Mouse (Mus musculus) cerebellum, postnatal 14 days (tissue): ENCODE results near the gene Ramp3.

Source experiments
- DNase-seq, 2 experiments: peaks; one replicate each; pipeline ENCODE4 v3.0.0; 2021; ENCODE audit warnings: mixed read lengths in 2 of 2

Ramp3 gene

DNA sequence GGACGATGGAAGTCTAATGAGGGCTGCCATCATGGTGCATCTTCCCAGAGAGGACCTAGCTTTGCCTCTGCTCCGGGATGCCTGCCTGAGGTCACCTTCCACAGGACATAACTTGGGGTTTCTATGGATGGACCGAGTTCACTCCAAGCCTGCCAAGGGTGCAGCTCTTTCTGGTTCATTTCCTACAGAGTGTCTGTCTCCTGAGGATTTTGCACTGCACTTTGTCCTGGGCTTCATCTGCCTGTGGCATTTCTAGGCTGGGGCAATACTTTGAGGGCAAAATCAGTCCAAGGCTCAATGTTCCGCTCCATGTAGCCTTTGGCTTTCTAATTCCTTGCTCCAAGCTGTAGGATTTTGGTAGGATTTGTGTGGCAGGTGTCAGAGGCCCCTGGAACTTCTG is 12.5 kb downstream of the Ramp3 start:
- no peak for DNase-seq

DNA sequence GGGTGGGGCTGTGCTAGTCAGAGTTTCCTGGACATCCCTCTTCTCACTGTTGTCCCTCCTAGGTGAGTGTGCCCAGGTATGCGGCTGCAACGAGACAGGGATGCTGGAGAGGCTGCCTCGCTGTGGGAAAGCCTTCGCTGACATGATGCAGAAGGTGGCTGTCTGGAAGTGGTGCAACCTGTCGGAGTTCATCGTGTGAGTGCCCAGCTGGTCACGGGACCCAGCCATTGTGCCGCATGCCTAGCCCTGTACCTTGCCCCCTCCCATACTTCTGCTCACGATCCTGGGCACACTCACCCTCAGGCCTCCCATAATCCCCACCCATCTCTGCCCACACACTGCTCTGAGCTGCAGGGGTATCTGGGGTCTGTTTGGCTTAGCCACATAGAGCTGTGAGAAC is 16.4 kb downstream of the Ramp3 start:
- no peak for DNase-seq

DNA sequence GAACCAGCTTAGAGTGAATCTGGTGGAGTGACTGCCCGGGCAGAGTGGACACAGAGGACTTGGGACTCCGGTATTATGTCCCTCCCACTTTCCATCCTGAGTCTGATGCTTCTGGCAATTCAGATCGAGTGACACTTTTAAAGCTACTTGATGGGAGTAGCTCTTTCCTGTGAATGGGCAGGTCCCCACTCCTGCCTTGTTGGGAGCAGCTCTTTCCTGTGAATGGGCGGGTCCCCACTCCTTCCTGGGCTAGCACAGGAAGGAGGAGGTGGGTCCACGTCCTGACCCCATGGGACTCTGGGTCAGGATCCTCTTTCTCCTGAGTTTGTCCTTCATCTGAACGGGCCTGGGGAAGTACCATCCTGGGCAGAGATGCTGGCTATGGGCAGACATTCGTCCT is 17.1 kb downstream of the Ramp3 start:
- DNase-seq: no peak

DNA sequence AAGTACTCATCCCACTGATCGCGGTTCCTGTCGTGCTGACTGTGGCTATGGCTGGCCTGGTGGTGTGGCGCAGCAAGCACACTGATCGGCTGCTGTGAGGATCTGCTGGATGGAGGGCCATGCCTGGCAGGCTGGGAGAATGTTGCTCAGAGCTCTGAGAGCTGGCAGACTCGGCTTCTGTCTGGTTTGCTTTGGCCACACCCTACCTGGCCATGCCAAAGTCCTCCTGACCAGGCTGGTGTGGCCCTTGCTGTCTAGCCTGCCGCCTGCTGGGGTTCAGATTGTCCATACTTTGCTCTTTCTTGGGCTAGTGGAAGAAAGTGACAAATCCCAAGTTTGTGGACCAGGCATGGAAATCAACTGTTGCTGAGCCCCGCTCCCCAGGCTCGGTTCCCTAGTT is 18.3 kb downstream of the Ramp3 start:
- no peak for DNase-seq

DNA sequence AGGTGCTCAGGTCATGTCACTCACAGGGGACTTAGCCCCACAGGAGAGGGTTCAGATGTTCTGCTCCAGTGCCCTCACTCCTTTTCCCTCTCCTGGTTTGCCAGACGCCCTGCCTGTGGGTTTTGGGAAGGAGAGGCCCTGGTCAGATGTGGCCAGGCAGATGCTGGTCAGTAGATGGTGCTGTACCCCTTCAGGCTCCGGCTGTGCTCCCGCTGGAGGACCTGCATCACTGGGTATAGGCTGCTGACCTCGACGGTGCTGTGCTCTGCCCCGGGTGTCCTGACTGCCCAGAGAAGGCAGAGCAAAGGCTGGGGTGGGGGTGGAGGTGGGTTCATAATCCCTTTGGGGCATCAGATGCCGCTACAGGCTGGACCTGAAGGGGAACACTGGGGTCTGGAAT is 19.2 kb downstream of the Ramp3 start:
- DNase-seq: peak in 1 of 2 experiments; percentile 28

DNA sequence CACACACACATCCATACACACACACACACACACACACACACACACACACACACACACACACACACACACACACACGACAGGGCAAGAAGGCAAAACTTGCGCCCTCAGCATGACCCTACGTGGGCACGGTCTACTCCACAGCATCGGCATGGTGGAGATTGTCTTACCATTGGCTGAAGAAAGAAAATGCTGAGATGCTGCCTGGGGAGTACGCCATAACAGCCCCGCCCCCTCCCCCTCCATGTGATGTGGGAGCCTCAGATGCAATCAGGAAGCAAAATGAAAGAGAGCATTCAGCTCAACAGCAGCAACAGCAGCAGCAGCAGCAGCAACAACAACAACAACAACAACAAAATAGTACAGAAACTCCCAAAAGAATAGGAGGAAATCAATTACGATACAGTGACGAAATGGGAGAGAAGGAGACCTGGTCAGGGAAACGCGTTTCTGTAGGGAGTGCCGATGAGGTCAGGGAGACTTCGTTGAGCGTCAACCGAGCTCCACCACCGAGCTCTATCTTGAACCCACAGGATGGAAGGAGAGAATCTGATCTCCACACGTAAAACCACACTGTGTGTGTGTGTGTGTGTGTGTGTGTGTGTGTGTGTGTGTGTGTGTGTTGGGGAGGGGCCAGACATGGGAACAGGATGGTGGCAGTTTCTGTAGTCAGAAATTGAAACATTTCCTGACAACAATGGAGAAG is 21.5 kb downstream of the Ramp3 start:
- DNase-seq: no peak

DNA sequence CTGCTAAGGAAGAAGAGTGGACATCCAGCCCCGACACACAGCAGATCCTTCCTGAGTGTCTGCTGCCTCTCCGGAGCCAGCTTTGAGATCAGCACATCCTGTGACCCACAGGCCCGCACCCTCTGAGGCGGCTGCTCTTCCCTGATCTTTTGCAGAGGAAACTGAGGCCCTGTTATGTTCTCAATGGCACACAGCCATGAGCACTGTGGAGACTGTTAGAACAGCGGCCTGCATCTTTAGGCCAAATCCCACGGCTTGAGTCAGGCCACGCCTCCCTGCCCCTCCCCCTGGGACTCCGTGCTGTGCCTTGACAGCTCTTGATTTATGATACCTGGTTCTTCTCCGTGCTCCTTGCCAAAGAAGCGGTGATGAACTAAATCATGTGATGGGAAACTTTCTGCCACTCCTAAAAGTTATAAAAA is 22.1 kb downstream of the Ramp3 start:
- DNase-seq: no peak

DNA sequence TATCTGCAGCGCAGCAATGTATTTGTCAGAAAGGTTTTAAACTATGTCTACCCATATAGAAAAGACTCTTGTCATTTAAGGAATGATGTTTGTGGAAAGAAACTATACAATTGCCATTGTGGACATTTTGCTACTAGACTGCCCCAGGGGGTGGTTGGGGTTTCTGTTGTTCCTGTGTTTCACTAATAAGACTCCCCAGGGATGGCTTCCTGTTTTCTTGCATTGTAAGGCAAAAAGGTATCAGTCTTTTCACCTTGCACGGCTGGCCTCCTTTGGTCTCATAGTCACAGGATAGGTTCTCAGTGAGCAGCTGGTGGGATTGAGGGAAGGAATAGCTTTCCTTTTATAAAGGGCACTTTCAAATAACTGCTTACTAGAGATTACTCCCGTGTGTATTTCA is 26.4 kb downstream of the Ramp3 start:
- DNase-seq: no peak

DNA sequence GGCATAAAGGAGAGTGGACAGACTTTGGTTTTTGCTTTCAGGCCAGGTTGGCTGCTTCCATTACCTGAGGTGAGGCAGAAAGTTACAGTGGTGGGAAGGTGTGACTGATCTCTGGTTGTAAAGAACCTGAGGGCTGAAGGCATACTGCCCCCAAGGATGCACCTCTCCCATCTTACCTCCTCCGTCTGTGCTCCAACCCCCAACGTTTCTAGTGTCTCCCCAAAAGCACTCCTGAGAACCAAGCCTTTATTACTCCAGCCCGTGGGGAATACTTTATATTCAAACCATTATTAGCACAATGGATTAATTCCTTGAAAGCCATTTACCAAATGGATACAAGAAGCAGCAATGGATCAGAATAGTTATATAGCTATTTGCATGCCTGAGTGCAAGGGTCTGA is 30.6 kb downstream of the Ramp3 start:
- no peak for DNase-seq

DNA sequence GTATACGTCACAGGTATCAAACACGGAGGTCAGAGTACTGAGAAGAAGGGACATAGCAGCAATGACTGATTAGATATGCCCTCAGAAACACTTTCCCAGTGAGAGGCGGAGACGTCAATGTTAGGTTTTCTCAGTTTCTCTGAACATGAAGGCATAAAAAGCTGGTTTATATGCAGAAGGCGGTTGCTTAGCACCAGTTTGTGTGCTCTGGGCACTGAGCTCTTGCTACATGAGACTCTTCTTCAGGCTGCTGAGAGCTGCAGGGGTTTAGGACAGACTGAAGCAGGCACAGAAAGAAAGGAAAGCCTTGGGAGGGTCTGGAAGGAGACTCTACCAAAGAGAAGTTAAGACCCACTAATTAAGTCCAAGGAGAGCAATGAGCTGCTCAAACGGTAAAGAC is 34.0 kb downstream of the Ramp3 start:
- no peak for DNase-seq

DNA sequence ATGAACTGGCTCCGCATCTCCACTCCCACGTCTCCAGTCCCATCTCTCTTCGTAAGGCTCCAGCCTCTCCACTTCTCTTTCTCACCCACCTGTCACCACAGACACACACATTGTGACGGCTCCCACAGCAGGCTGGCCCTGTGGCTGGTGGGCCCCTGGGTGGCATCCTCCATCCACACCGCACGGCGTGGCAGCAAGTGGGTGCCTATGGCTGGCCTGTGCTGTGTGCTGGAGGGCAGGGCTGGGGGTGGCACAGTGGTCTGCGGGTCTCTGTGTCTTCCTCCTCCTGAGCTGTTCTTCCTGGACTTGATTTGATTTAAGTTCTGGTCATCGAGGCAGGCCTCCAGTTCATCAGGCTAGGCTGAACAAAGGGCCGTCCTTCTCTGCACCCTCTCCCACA is 35.8 kb downstream of the Ramp3 start:
- DNase-seq: no peak

DNA sequence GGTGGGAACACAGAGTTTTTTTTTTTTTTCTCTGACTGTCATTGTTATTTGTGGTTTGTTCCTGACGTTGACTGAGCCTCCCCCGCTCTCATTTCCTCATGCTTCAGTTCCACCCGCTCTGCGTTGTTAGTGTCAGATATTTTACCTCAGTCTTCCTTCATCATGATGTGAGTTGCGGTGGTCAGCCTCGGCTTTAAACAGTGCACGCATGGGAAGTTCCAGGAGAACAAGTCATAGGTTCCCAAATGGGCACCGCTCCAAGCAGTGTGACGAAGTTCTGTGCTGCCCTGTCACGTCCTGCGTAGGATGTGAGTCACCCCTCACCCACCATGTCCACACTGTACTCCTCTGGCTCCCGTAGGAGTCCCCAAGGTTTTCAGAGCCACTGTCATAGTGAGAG is 36.9 kb downstream of the Ramp3 start:
- no peak for DNase-seq

DNA sequence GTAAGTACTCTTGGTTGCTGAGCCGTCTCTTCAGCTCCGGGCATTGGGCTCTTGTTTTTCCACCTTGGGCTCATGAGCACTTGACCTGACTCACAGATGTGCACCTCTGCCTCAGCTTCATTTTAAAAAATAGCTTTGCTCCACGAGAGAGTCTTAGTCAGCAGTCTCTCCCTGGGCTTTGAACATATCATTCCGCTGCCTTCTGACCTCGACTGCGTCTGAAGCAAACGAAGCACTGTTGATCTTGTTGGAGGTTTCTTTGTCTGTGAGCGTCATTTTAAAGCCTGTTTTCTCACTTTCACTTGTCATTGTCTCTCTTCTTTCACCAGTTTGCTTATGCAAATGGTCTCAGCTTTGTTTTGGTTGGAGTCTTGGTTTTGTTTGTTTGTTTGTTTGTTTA is 38.2 kb downstream of the Ramp3 start:
- no peak for DNase-seq

DNA sequence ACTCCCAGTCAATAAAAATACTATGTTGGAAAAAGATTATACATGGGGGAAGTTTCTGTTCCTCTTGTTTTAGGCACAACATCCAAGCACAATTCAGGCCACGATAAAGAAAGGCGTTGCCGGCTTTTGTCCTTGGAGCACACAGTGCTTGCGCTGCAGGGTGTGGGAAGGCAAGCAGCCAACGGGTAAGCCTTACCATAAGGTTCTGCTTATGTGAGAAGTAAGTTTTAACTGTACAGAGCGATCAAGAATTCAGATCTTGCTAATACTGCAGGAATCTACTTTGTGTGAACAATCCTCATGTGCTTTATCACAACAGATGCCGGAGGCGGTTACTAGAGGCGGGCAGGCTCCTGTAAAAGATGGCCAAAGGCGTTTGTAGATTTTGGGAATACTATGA is 39.4 kb downstream of the Ramp3 start:
- DNase-seq: no peak

DNA sequence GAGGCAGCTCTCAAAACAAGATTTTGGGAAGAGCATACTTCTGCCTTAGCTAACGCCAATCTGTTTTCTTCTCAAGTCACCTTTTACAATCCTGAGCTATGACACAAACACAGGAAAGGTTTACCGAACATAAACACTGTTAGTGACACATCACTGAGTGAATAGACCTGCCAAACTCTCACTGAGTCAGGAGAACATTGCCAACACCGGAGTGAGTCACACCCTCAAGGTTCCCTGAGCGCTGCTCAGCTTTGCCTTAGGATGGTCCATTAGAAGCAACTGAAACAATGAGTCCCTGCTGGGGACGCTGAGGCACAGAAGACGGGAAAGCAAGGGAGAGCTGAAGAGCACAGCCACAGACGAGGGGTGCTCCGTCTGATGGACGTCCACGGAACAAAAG is 40.0 kb downstream of the Ramp3 start:
- no peak for DNase-seq

DNA sequence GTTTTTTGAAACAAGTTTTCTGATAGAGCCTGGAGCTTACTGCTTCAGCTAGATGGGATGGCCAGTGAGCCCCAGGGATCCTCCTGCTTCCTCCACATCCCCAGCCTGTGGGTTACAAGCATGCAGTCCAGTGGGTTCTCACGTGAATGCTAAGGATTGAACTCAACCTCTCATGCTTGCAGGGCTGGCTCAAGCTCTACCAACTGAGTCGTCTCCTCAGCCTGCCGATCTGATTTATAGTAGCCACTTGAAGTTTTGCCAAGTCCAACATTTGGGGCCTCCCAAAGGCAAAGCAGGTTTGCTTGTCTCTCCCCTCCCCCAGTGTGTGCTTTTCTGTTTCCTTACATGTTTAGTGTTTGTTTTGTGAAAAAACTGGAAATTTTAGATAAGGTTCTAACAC is 43.9 kb downstream of the Ramp3 start:
- DNase-seq: no peak

DNA sequence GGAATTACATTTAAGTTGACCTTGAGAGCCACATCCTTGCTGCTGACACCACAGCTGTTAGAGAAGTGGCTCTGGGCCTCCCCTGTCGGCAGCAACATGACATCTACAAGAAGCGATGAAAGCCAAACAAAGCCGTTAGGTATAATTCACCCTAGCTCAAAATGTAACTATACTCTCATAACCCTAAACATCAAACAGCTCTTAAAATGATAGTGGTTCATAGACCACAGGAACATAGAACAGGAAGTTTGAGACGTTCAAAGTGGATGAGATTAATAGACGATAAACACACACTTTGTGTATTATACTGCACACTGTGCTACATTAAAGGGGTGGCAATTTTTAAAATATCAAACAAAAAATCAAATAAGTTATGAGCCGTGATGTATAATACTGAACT is 46.5 kb downstream of the Ramp3 start:
- no peak for DNase-seq

DNA sequence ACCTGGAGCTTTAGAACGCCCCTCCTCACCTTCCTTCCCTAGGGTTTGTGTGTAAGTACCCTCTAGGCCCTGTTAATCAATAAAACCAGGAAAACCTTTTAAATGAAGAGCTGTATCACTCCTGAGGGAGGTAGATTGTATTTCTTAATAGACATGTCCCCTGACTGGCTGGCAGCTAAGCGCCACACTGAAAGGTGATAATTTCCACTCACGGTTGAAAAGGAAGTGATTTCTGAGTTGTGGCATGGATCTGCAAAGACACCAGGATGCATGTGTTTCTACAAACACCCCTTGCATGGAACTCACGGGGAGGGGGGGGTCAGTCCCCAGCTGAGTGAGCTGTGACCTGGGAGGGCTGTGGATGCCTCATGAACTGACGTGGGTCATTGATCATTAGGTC is 47.2 kb downstream of the Ramp3 start:
- no peak for DNase-seq

DNA sequence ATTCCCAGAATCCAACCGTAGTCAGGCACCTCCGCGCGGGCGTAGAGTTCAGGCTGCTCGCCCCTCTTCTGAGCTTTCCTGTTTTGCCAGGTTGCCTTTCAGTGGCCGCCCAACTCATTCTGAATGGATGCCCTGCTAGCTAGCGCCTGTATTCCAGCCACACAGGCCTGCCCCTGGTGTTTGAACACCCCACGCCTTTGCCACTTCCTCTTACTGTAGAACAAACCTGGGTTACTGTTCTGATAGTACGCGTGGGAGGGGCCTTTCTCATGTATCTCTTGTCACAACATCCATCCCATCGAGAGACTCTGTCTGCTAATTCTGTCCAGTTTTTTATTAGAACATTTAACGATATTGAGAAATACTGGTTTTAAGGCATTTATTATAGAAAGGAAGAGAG is 48.5 kb downstream of the Ramp3 start:
- DNase-seq: no peak

DNA sequence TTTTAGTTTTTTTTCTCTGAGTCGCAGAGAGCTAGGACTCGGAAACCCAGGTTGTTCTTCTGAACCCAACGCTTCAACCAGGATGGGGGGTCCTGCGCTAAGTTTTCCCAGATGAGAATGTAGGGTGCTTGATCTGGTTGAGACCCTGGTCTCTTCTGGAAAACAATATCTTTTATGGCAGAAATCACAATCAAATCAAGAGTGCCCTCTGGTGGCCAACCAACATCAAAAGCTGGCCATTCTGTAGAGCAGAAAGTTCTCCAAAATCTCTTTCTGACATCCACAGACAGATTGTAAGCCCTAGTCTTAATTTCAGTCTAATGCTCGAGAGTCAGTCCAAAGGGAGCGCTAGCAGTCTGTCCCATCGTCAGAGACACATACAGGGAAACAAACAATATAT is 50.1 kb downstream of the Ramp3 start:
- no peak for DNase-seq

DNA sequence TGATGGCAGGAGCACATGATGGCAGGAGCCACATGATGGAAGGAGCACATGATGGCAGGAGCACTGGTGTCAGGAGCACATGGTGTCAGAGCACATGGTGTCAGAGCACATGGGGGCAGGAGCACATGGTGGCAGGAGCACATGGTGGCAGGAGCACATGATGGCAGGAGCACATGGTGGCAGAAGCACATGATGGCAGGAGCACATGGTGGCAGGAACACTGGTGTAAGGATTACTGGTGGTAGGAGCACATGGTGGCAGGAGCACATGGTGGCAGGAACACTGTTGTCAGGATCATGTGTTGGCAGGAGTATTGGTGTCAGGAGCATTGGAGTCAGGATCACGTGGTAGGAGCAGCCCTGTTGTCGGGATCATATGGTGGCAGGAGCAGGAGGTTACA is 52.1 kb downstream of the Ramp3 start:
- no peak for DNase-seq

DNA sequence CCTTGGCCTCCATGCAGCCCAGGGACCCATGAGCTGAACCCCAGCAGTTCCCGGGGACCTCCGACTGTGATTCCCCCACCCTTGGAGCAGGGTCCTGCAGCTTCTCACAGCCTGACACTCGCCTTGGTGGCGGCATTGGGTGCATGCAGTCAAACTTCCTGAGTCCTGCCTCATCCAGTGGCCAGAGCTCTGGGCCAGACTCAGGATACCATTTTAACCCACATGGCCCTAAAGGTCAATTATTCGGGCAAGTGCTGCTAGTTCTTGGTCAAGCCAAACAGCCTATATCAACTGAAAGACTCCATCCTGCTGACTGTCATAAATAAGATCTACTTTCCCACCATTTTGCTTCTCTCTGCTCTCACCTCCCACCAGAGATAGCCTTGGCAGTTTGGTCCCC is 62.4 kb downstream of the Ramp3 start:
- no peak for DNase-seq

DNA sequence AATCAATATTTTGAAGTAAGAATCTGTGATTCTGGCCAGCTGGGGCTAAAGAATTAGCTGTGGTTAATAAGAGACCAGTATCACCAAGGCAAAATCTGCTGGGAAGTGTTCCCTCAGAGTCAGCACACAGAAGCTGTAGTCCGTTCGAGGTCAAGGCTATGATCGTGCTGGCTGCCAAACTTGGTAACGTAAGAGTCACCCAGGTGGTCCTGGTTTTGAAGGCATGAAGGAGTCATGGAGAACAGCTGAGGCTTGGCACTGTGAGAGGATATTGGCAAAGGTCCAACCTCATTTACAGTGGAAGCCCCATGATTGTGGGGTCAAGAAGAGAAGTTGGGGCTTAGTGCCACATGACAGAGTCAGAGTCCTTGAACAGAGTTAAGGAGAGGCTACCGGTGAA is 68.6 kb downstream of the Ramp3 start:
- no peak for DNase-seq
